ENCODE assay signal across 26 mouse cellular contexts in genomic region chr13:90188021-90188420, GRCm38 (mm10).
DNase-seq lines count a peak whose midpoint lies in the region; ATAC-seq and TF ChIP-seq lines count a peak whose summit lies in the region.
"Had no signal": no experiment of that assay in that cellular context is flagged by ENCODE, and none has a peak within 500 bp of the region (broad histone marks: within the 10 kb centered on the region; RNA-seq: fewer than 3 reads in every experiment).

No protein-coding gene starts in this region.

- ATAC-seq in intestine, embryonic 14.5 days (replicated peaks; ENCODE audit: low FRiP score, low TSS enrichment, low read depth): 0 out of 2 replicates have a peak, but pooled peaks have one; percentile 40
- ATAC-seq in intestine, embryonic 15.5 days: no peak
- no peak for ATAC-seq in kidney, postnatal 0 days (replicated peaks; ENCODE audit: low FRiP score, low read depth)
- ATAC-seq in neural tube, embryonic 12.5 days (ENCODE audit: low FRiP score, low read depth): 0 out of 2 replicates have a peak, but pooled peaks have one; percentile 21
- ATAC-seq: CD4-positive, CD25-positive, alpha-beta regulatory T cell, adult 4 months; forebrain, embryonic 15.5 days had no signal

- H3K9ac ChIP-seq in intestine, embryonic 14.5 days (ENCODE audit: low read length): no peak overlapping the region
- no peak overlapping the region for H3K9ac ChIP-seq in intestine, embryonic 15.5 days
- H3K9ac ChIP-seq in kidney, postnatal 0 days (ENCODE audit: low read depth, low read length): no peak overlapping the region
- H3K9ac ChIP-seq in neural tube, embryonic 12.5 days: no peak overlapping the region
- H3K9ac ChIP-seq: embryonic facial prominence, embryonic 13.5 days; forebrain, embryonic 15.5 days; heart, embryonic 13.5 days; hindbrain, embryonic 14.5 days; limb, embryonic 12.5 days; stomach, embryonic 15.5 days had no signal

- no peak overlapping the region for H3K27ac ChIP-seq in intestine, embryonic 14.5 days (ENCODE audit: low read depth)
- H3K27ac ChIP-seq in intestine, embryonic 15.5 days: no peak overlapping the region
- H3K27ac ChIP-seq in kidney, postnatal 0 days: no peak overlapping the region
- no peak overlapping the region for H3K27ac ChIP-seq in neural tube, embryonic 12.5 days
- H3K27ac ChIP-seq: embryonic facial prominence, embryonic 13.5 days; forebrain, embryonic 10.5 days; forebrain, embryonic 15.5 days; gastrocnemius, adult 2 months; heart, embryonic 13.5 days; hindbrain, embryonic 14.5 days; layer of hippocampus, adult 2 months; left cerebral cortex, adult 2 months; limb, embryonic 12.5 days; stomach, embryonic 15.5 days had no signal

- no peak for TF ChIP-seq CTCF in kidney, postnatal 0 days (IDR thresholded peaks at IDR 0.05; ENCODE audit: low read depth)

- no peaks in the 10 kb centered on the region for H3K36me3 ChIP-seq in intestine, embryonic 14.5 days (ENCODE audit: control insufficient read depth, insufficient read depth, low read length)
- no peaks in the 10 kb centered on the region for H3K36me3 ChIP-seq in intestine, embryonic 15.5 days
- H3K36me3 ChIP-seq in kidney, postnatal 0 days (ENCODE audit: insufficient read depth, low read length): no peaks in the 10 kb centered on the region
- no peaks in the 10 kb centered on the region for H3K36me3 ChIP-seq in neural tube, embryonic 12.5 days
- H3K36me3 ChIP-seq: embryonic facial prominence, embryonic 13.5 days; forebrain, embryonic 10.5 days; forebrain, embryonic 15.5 days; heart, embryonic 13.5 days; limb, embryonic 12.5 days; stomach, embryonic 15.5 days had no signal

- no peaks in the 10 kb centered on the region for H3K9me3 ChIP-seq in intestine, embryonic 14.5 days (ENCODE audit: control insufficient read depth, low read length)
- no peaks in the 10 kb centered on the region for H3K9me3 ChIP-seq in intestine, embryonic 15.5 days
- H3K9me3 ChIP-seq in kidney, postnatal 0 days (replicated peaks; ENCODE audit: low read length): no peaks in the 10 kb centered on the region
- no peaks in the 10 kb centered on the region for H3K9me3 ChIP-seq in neural tube, embryonic 12.5 days
- H3K9me3 ChIP-seq: embryonic facial prominence, embryonic 13.5 days; forebrain, embryonic 10.5 days; forebrain, embryonic 15.5 days; heart, embryonic 13.5 days; limb, embryonic 12.5 days; stomach, embryonic 15.5 days had no signal

- 34% methylated on average over 1 of the region's 1 CpGs for WGBS in intestine, embryonic 14.5 days
- WGBS in intestine, embryonic 15.5 days: 38% methylated on average over 1 of the region's 1 CpGs
- WGBS in kidney, postnatal 0 days: 46% methylated on average over 1 of the region's 1 CpGs
- 21% methylated on average over 1 of the region's 1 CpGs for WGBS in neural tube, embryonic 12.5 days

- peaks cover 9% of the 10 kb centered on the region; the same call in 1 of the 2 replicates for H3K4me1 ChIP-seq in intestine, embryonic 14.5 days (replicated peaks; ENCODE audit: control insufficient read depth, insufficient read depth, low read length)
- H3K4me1 ChIP-seq in intestine, embryonic 15.5 days (replicated peaks): no peaks in the 10 kb centered on the region
- no peaks in the 10 kb centered on the region for H3K4me1 ChIP-seq in kidney, postnatal 0 days (replicated peaks; ENCODE audit: insufficient read depth, low read length)
- H3K4me1 ChIP-seq in neural tube, embryonic 12.5 days: no peaks in the 10 kb centered on the region; the same call in 1 of the 2 replicates
- H3K4me1 ChIP-seq: forebrain, embryonic 15.5 days; stomach, embryonic 15.5 days had no signal

- no peaks in the 10 kb centered on the region for H3K27me3 ChIP-seq in intestine, embryonic 14.5 days (replicated peaks; ENCODE audit: control insufficient read depth, insufficient read depth, low read length)
- no peaks in the 10 kb centered on the region for H3K27me3 ChIP-seq in intestine, embryonic 15.5 days (replicated peaks)
- no peaks in the 10 kb centered on the region for H3K27me3 ChIP-seq in kidney, postnatal 0 days (ENCODE audit: insufficient read depth, low read length)
- H3K27me3 ChIP-seq in neural tube, embryonic 12.5 days (replicated peaks): no peaks in the 10 kb centered on the region
- H3K27me3 ChIP-seq: embryonic facial prominence, embryonic 13.5 days; forebrain, embryonic 15.5 days; heart, embryonic 13.5 days; limb, embryonic 12.5 days; stomach, embryonic 15.5 days had no signal

- H3K4me2 ChIP-seq in intestine, embryonic 14.5 days (ENCODE audit: low read length): peak overlapping the region; percentile 5; the same call in 1 of the 2 replicates
- no peak overlapping the region for H3K4me2 ChIP-seq in intestine, embryonic 15.5 days (replicated peaks)
- no peak overlapping the region for H3K4me2 ChIP-seq in kidney, postnatal 0 days (ENCODE audit: low read length)
- H3K4me2 ChIP-seq in neural tube, embryonic 12.5 days (replicated peaks): no peak overlapping the region
- H3K4me2 ChIP-seq: embryonic facial prominence, embryonic 13.5 days; forebrain, embryonic 15.5 days; heart, embryonic 13.5 days; hindbrain, embryonic 14.5 days; limb, embryonic 12.5 days; stomach, embryonic 15.5 days had no signal

- no peak for DNase-seq in intestine, embryonic 14.5 days (ENCODE audit: low spot score)
- DNase-seq in kidney, postnatal 0 days (ENCODE audit: low spot score): peak; percentile 77
- no peak for DNase-seq in kidney, adult 9 months
- DNase-seq in neural tube, embryonic 10.5 days (ENCODE audit: extremely low spot score, low spot score): no peak
- no peak for DNase-seq in frontal cortex, postnatal 36 days (ENCODE audit: low spot score in 2 of 2)
- DNase-seq: adrenal gland, postnatal 14 days; cerebellum, adult 11-12 months; cerebellum, adult 9-11 months; gastrocnemius, adult 2 months; gastrocnemius, postnatal 36 days; heart, adult 18-20 months; heart, postnatal 10 days; kidney, postnatal 10 days; right cerebral cortex, postnatal 25 days had no signal

- no peak overlapping the region for H3K4me3 ChIP-seq in intestine, embryonic 14.5 days (ENCODE audit: low read depth, low read length)
- no peak overlapping the region for H3K4me3 ChIP-seq in intestine, embryonic 15.5 days (replicated peaks)
- no peak overlapping the region for H3K4me3 ChIP-seq in kidney, postnatal 0 days (replicated peaks; ENCODE audit: low read depth, low read length)
- H3K4me3 ChIP-seq in neural tube, embryonic 12.5 days: no peak overlapping the region
- H3K4me3 ChIP-seq: embryonic facial prominence, embryonic 13.5 days; forebrain, embryonic 10.5 days; forebrain, embryonic 15.5 days; gastrocnemius, adult 2 months; heart, embryonic 13.5 days; layer of hippocampus, adult 2 months; left cerebral cortex, adult 2 months; limb, embryonic 12.5 days; stomach, embryonic 15.5 days had no signal

Comparison
In these comparisons a context has a peak if more than half of its experiments do, and no peak if none do; other contexts are left out.
1. ATAC-seq: peak in intestine, embryonic 14.5 days (single experiment) and neural tube, embryonic 12.5 days (single experiment); none in intestine, embryonic 15.5 days (single experiment) and kidney, postnatal 0 days (single experiment).